Comparison of ENCODE assay signal across 29 mouse cellular contexts in genomic region chr7:37390271-37390670, GRCm38 (mm10).
"Had no signal": no experiment of that assay in that cellular context is flagged by ENCODE, and none has a peak within 500 bp of the region (broad histone marks: within the 10 kb centered on the region; RNA-seq: fewer than 3 reads in every experiment).

No protein-coding gene starts in this region.

- H3K4me2 ChIP-seq: heart, embryonic 12.5 days; hindbrain, embryonic 12.5 days; hindbrain, embryonic 14.5 days; intestine, embryonic 15.5 days; limb, embryonic 12.5 days; liver, embryonic 11.5 days; liver, embryonic 13.5 days; liver, embryonic 15.5 days had no signal

- DNase-seq: gastrocnemius, postnatal 14 days; gastrocnemius, postnatal 36 days; heart, adult 11 months; heart, adult 2 months; heart, postnatal 10 days; heart, postnatal 4 days; kidney, adult 18-20 months; kidney, adult 8-10 months; kidney, postnatal 10 days; kidney, postnatal 25 days; kidney, postnatal 4 days; liver; liver, embryonic 13.5 days; liver, postnatal 0 days had no signal

- H3K27me3 ChIP-seq: hindbrain, embryonic 12.5 days; intestine, embryonic 15.5 days; liver, embryonic 13.5 days; liver, embryonic 15.5 days had no signal

- H3K36me3 ChIP-seq: heart, embryonic 10.5 days; heart, embryonic 12.5 days; hindbrain, embryonic 10.5 days; hindbrain, embryonic 12.5 days; intestine, embryonic 15.5 days; limb, embryonic 10.5 days; limb, embryonic 12.5 days; liver, embryonic 13.5 days; liver, embryonic 15.5 days had no signal

- H3K4me1 ChIP-seq: heart, embryonic 12.5 days; intestine, embryonic 15.5 days; liver, embryonic 13.5 days; liver, embryonic 15.5 days had no signal

- H3K9me3 ChIP-seq: heart, embryonic 10.5 days; heart, embryonic 12.5 days; hindbrain, embryonic 10.5 days; hindbrain, embryonic 12.5 days; intestine, embryonic 15.5 days; limb, embryonic 10.5 days; limb, embryonic 12.5 days; liver, embryonic 13.5 days; liver, embryonic 15.5 days had no signal

- H3K27ac ChIP-seq: heart, adult 2 months; heart, embryonic 10.5 days; hindbrain, embryonic 10.5 days; hindbrain, embryonic 12.5 days; hindbrain, embryonic 14.5 days; intestine, embryonic 15.5 days; left cerebral cortex, adult 2 months; limb, embryonic 10.5 days; limb, embryonic 12.5 days; liver, embryonic 13.5 days; liver, embryonic 15.5 days had no signal

- H3K9ac ChIP-seq: heart, embryonic 12.5 days; hindbrain, embryonic 12.5 days; hindbrain, embryonic 14.5 days; intestine, embryonic 15.5 days; limb, embryonic 12.5 days; liver, embryonic 13.5 days; liver, embryonic 15.5 days; liver, postnatal 0 days had no signal

- ATAC-seq: hindbrain, embryonic 16.5 days; inflammation-experienced regulatory T-cells, adult 6 months; intestine, embryonic 15.5 days; intestine, postnatal 0 days; liver, postnatal 0 days had no signal

- H3K4me3 ChIP-seq: heart, adult 2 months; heart, embryonic 10.5 days; heart, embryonic 12.5 days; hindbrain, embryonic 10.5 days; hindbrain, embryonic 12.5 days; intestine, embryonic 15.5 days; layer of hippocampus, adult 2 months; left cerebral cortex, adult 2 months; limb, embryonic 10.5 days; limb, embryonic 12.5 days; liver, embryonic 13.5 days; liver, embryonic 15.5 days had no signal
